Mouse (Mus musculus) hindbrain, embryonic 10.5 days (tissue): ENCODE data around the gene Gm21789. TPM values are rescaled to one million over a fixed set of nuclear protein-coding genes. Genes with fewer than 3 reads are reported as not detected.
"Not testable (repeated sequence)": the region's sequence is repeated elsewhere in the genome, so short reads cannot be mapped to it uniquely, and the experiment has no call there.

ENCODE experiments used
- DNase-seq: peaks from one replicate; pipeline ENCODE4 v3.0.0-alpha.2; 2017; ENCODE audit warnings: low spot score
- H3K27ac ChIP-seq: fragments of 300-500 bp; sonication (generic); 2 replicates; pipeline ENCODE4 v1.5.1; 2016; ENCODE audit warnings: mild to moderate bottlenecking, moderate library complexity
- H3K27me3 ChIP-seq: fragments of 300-500 bp; sonication (generic); 2 replicates; pipeline ENCODE4 v1.6.1; 2016; ENCODE audit warnings: mild to moderate bottlenecking; ENCODE audit not compliant: poor library complexity, insufficient read depth, severe bottlenecking
- H3K36me3 ChIP-seq: fragments of 300-500 bp; sonication (generic); 2 replicates; pipeline ENCODE4 v1.6.1; 2016; ENCODE audit warnings: mild to moderate bottlenecking, moderate library complexity
- H3K4me1 ChIP-seq: fragments of 300-500 bp; sonication (generic); replicated peaks from 2 replicates; pipeline ENCODE4 v1.6.1; 2016; ENCODE audit warnings: mild to moderate bottlenecking
- H3K4me3 ChIP-seq: fragments of 300-500 bp; sonication (generic); 2 replicates; pipeline ENCODE4 v1.5.1; 2016; ENCODE audit warnings: mild to moderate bottlenecking, moderate library complexity
- H3K9me3 ChIP-seq: fragments of 300-500 bp; sonication (generic); 2 replicates; pipeline ENCODE4 v1.6.1; 2016; ENCODE audit warnings: mild to moderate bottlenecking, moderate library complexity
- WGBS: fragments of 180-500 bp; shearing (Covaris S2); methylation state at CpG from one replicate; pipeline ENCODE4 v1.1.7; 2016; 5-methylcytosine and 5-hydroxymethylcytosine counted together
- polyA plus RNA-seq: library from polyadenylated mRNA; unstranded; fragments of >200 nt; fragmentation: Nextera tagmentation; extraction: Ambion mirVana; gene quantifications from 2 replicates; pipeline ENCODE4 v1.2.1, GENCODE M21; 2016

Gene Gm21789
- polyA plus RNA-seq, result not detected in 2 replicates

DNA sequence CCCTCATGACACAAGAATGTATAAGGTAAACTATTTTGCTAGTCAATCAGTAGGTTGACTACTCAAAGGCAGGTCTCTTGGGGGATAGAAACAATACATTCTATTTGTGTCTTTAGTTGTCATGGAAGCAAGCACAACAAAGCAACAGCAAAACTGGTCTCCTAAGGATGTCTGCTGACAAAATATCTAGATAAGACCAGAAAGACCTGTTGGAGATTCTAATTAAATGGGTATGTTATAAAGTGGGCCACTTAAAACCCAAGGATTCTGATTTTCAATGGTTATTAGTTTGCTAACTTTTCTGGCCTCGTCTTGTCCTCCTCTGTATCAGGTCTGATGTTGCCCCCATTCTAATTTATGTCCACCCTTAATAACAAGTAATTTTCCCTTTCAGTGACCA, at the start of gene Gm21789:
Gm21789 (plus strand) TSS at position 301 of the 400 bp plus-strand sequence.
- H3K27ac ChIP-seq, H3K27me3 ChIP-seq, DNase-seq, H3K9me3 ChIP-seq, H3K4me1 ChIP-seq, H3K36me3 ChIP-seq, H3K4me3 ChIP-seq: not testable (repeated sequence)
- no CpG with 5 or more reads among the region's 1 CpGs for WGBS

DNA sequence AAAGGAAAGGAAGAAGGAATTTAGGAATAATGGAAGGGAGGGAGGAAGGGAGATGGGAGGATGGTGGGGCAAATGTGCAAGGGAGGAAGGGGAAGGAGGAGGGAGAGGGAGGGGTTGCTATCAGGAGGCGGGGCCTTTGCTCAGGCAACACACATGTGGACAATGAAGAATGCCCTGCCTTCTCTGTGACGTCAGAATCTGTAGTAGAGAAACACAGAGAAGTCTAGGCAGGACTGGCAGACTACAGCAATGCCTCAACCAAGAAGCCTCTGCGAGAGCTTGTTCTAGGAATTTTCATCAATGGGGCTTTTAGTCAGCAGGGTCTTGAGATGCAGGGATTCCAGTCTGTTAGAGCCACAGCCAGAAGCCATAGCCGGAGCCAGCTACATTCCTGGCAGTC, 47.2 kb upstream of the Gm21789 start, which contains the start of gene Btbd35f30:
Btbd35f30 (plus strand) TSS at position 301 of the 400 bp plus-strand sequence.
- not testable (repeated sequence) for DNase-seq, H3K27me3 ChIP-seq, H3K9me3 ChIP-seq, H3K27ac ChIP-seq, H3K36me3 ChIP-seq, H3K4me3 ChIP-seq, H3K4me1 ChIP-seq
- no CpG with 5 or more reads among the region's 4 CpGs for WGBS

GRCm38 (mm10) chrX:32973597-32973996, 32.0 kb downstream of the Gm21789 start, which contains the start of gene Btbd35f5:
Gene Btbd35f5 (plus strand): TSS chrX:32973897.
- H3K4me3 ChIP-seq, H3K4me1 ChIP-seq, H3K27ac ChIP-seq: not testable (repeated sequence)

More at GRCm38 (mm10) chrX:32973597-32973996, 32.0 kb downstream of the Gm21789 start, which contains the start of gene Btbd35f5:
- DNase-seq, H3K9me3 ChIP-seq, H3K36me3 ChIP-seq, H3K27me3 ChIP-seq: not testable (repeated sequence)
- WGBS, result no CpG with 5 or more reads among the region's 3 CpGs

Other genes with a start within 250 kb of the Gm21789 start
- gene Btbd35f21, start 215.7 kb upstream of the Gm21789 start, polyA plus RNA-seq, result not detected in 2 replicates
- gene Btbd35f30, start 47.1 kb upstream of the Gm21789 start, polyA plus RNA-seq, result not detected in 2 replicates
- gene Btbd35f5, start 32.1 kb downstream of the Gm21789 start, polyA plus RNA-seq, result not detected in 2 replicates